Mouse (Mus musculus) hindbrain, embryonic 11.5 days (tissue): Measurements from ENCODE around the gene Rab27a. TPM values are rescaled to one million over a fixed set of nuclear protein-coding genes. Genes with fewer than 3 reads are reported as not detected.
A peak's percentile ranks its signal among the peaks of the same experiment; 100 is the strongest.

Experiments
- ATAC-seq: fragments of 200-750 bp; cut with Nextera tagmentation; 2 replicates; pipeline ENCODE4 v1.8.0; 2017; ENCODE audit warnings: mild to moderate bottlenecking, moderate TSS enrichment, moderate library complexity; ENCODE audit not compliant: low FRiP score
- DNase-seq: peaks from one replicate; pipeline ENCODE4 v3.0.0-alpha.2; 2015; ENCODE audit warnings: low spot score
- H3K27ac ChIP-seq: fragments of 300-500 bp; sonication (generic); 2 replicates; pipeline ENCODE4 v1.5.1; 2014; ENCODE audit warnings: mild to moderate bottlenecking, low read depth, low read length
- H3K27me3 ChIP-seq: fragments of 300-500 bp; sonication (generic); 2 replicates; pipeline ENCODE4 v1.6.1; 2014; ENCODE audit warnings: mild to moderate bottlenecking, low read length, moderate library complexity, mixed read lengths; ENCODE audit not compliant: control insufficient read depth, insufficient read depth
- H3K36me3 ChIP-seq: fragments of 300-500 bp; sonication (generic); 2 replicates; pipeline ENCODE4 v1.6.1; 2014; ENCODE audit warnings: mild to moderate bottlenecking, low read length, moderate library complexity, mixed read lengths; ENCODE audit not compliant: control insufficient read depth, insufficient read depth
- H3K4me1 ChIP-seq: fragments of 300-500 bp; sonication (generic); replicated peaks from 2 replicates; pipeline ENCODE4 v1.6.1; 2014; ENCODE audit warnings: low read length, mixed read lengths; ENCODE audit not compliant: control insufficient read depth, insufficient read depth
- H3K4me2 ChIP-seq: fragments of 300-500 bp; sonication (generic); replicated peaks from 2 replicates; pipeline ENCODE4 v1.6.1; 2014; ENCODE audit warnings: mild to moderate bottlenecking, low read depth, low read length
- H3K4me3 ChIP-seq: fragments of 300-500 bp; sonication (generic); 2 replicates; pipeline ENCODE4 v1.5.1; 2014; ENCODE audit warnings: low read depth, low read length
- H3K9ac ChIP-seq: fragments of 300-500 bp; sonication (generic); 2 replicates; pipeline ENCODE4 v1.6.1; 2014; ENCODE audit warnings: low read depth, low read length
- H3K9me3 ChIP-seq: fragments of 300-500 bp; sonication (generic); 2 replicates; pipeline ENCODE4 v1.6.1; 2016; ENCODE audit warnings: low read length; ENCODE audit not compliant: control insufficient read depth
- WGBS: fragments of 180-500 bp; shearing (Covaris S2); extraction: QIAGEN DNeasy Blood & Tissue Kit; methylation state at CpG from one replicate; pipeline ENCODE4 v1.1.7; 2014; 5-methylcytosine and 5-hydroxymethylcytosine counted together
- polyA plus RNA-seq: library from polyadenylated mRNA; unstranded; fragments of >200 nt; fragmentation: Nextera tagmentation; extraction: Ambion mirVana; gene quantifications from 2 replicates; pipeline ENCODE4 v1.2.1, GENCODE M21; 2014

The Rab27a gene
- polyA plus RNA-seq, 1 experiment from 2014 or later: 1.1 TPM

DNA sequence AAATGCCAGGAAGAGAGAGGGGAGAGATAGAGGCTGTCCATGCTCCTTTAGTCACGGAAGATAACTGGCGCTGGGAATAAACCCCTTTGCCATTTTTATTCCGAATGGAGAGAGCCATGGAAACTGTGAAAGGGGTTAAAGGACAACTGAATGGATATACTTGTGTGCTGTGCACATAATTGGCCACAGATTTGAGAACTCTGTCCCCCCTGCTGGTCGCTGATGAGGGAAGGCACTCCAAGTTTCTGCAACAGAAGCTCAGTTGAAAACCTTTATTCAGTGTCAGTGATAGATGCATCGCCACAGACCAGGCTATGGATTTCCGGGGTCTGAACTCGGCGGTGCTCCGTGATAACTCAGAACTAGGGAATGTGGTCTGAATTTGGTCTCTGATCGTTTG, 45.5 kb downstream of the Rab27a start:
- H3K27me3 ChIP-seq: no peaks in the 10 kb centered on the region
- DNase-seq: no peak
- 80% methylated on average over 10 of the region's 10 CpGs for WGBS
- H3K9me3 ChIP-seq: no peaks in the 10 kb centered on the region
- H3K4me3 ChIP-seq: no peak overlapping the region
- H3K4me2 ChIP-seq: no peak overlapping the region
- no peaks in the 10 kb centered on the region for H3K4me1 ChIP-seq
- no peak overlapping the region for H3K9ac ChIP-seq
- no peak for ATAC-seq
- no peak overlapping the region for H3K27ac ChIP-seq
- no peaks in the 10 kb centered on the region for H3K36me3 ChIP-seq

DNA sequence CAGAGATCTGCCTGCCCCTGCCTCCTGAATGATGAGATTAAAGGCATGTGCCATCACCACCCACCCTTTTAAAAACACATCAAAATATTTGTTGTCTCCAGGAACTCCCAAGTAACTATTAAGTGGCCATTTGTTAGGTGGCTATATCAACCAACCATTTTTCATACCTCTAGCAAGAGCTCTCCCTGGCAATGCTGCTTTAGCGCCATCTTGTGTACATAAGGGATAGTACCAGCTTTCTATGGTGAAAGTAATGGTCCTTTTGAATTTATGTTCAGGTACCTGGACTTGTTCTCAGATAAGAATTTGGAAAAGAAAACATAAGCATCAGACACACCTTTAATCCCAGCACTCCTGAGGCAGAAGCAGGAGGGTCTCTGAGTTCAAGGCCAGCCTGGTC, 47.1 kb downstream of the Rab27a start:
- no peak for ATAC-seq
- peak; percentile 71 for DNase-seq
- H3K4me1 ChIP-seq: no peaks in the 10 kb centered on the region

DNA sequence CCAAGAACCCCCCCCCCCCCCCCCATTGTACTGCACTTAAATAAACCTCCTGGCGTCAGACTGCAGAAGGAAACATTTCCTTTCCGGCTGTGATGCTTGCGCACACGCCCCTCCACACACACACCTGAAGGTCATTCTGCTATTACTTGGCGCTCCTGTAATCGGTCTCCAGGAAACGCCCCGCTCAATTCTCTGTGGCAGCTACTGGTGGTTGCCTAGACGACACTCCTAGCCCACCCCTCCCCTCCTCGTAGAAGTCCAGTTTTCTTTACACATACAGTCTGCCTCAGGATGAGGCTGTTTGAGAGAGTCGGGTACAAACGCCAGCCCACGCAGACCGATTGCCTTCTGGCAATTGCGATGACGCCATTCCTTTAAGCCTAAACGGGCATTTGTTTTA, 49.9 kb downstream of the Rab27a start:
- peak; percentile 38; the same call in 1 of the 2 replicates for ATAC-seq
- Histone ChIP-seq H3K36me3 (no peaks in the 10 kb centered on the region), H3K9me3 (no peaks in the 10 kb centered on the region), H3K27me3 (no peaks in the 10 kb centered on the region), H3K27ac (no peak overlapping the region), H3K9ac (no peak overlapping the region), H3K4me2 (no peak overlapping the region), H3K4me1 (no peaks in the 10 kb centered on the region), H3K4me3 (no peak overlapping the region)
- 56% methylated on average over 17 of the region's 17 CpGs for WGBS
- DNase-seq: peak; percentile 24

More for the DNA sequence above, 47.1 kb downstream of the Rab27a start:
- Histone ChIP-seq H3K27me3 (no peaks in the 10 kb centered on the region), H3K27ac (no peak overlapping the region), H3K9me3 (no peaks in the 10 kb centered on the region), H3K4me3 (no peak overlapping the region), H3K9ac (no peak overlapping the region), H3K4me2 (no peak overlapping the region), H3K36me3 (no peaks in the 10 kb centered on the region)
- WGBS: 0% methylated on average over 1 of the region's 1 CpGs

DNA sequence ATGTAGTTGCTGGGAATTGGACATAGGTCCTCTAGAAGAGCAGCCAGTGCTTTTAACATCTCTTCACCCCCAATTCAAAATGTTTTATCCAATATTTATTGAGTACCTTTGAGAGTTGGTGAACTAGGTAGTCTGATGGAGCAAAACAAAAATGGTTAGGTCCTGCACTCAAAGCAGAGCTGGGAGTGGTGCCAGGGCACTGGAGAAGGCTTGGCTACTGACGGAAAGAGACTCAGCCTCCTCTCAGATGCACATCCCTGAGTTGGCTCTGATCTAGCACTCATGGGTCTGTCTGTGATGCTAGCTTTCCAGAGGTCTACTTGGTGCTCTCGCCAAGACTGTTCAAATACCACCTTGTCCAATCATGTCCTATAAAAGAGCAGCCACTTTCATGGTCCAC, 53.2 kb downstream of the Rab27a start:
- no peak overlapping the region for H3K4me2 ChIP-seq
- DNase-seq (no peak), ATAC-seq (no peak)
- H3K9ac ChIP-seq: no peak overlapping the region
- no peaks in the 10 kb centered on the region for H3K4me1 ChIP-seq
- no peaks in the 10 kb centered on the region for H3K36me3 ChIP-seq
- no peaks in the 10 kb centered on the region for H3K9me3 ChIP-seq
- H3K27me3 ChIP-seq: peaks cover 9% of the 10 kb centered on the region
- H3K4me3 ChIP-seq: no peak overlapping the region
- H3K27ac ChIP-seq: no peak overlapping the region
- 79% methylated on average over 2 of the region's 2 CpGs for WGBS

DNA sequence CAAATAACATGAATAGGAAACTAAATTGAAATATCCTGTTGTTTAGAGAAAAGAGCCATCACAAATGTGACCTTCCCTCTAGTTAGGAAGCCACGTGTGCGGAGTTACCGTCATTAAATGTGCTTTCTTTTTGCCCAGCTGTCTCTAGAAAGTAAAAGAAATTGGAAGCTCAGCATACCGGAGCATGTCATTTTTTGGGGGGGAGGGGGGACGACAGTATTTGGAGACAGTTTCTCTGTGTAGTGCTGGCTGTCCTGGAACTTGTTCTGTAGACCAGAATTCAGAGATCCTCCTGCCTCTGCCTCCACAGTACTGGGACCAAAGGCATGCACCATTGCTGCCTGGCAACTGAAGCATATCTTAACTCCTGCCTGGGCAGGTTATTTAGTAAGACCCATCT, 56.9 kb downstream of the Rab27a start, which contains the start of gene Khdc3:
Gene Khdc3 (plus strand): TSS at position 301 of the 400 bp plus-strand sequence.
- ATAC-seq: no peak
- Histone ChIP-seq H3K4me1 (0 out of 2 replicates have a peak, but pooled peaks cover 4% of the 10 kb centered on the region), H3K4me2 (no peak within 1 kb of the TSS), H3K4me3 (no peak within 1 kb of the TSS), H3K36me3 (no peaks in the 10 kb centered on the region), H3K9ac (no peak within 1 kb of the TSS), H3K27me3 (peaks cover 20% of the 10 kb centered on the region), H3K27ac (no peak within 1 kb of the TSS), H3K9me3 (no peaks in the 10 kb centered on the region)
- DNase-seq: no peak
- 92% methylated on average over 5 of the region's 5 CpGs for WGBS

DNA sequence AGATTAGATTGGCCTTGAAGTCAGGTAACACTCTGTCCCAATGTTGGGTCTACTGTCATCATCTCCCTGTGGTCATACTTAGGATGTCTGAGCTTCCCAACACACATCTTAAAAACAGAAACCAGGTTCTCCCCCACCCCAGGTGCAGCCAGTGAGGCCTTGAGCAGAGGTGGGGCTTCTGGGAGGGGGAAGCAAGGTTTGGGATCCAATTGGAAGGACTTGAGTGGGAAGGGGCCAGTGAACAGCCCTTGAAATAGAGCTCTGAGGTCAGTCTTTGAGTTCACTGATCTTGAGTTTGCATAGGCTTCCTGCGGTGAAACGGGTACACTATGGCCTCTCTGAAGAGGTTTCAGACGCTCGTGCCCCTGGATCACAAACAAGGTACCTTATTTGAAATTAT, 57.5 kb downstream of the Rab27a start, which contains the start of gene Gm20509:
Gene Gm20509 (plus strand): TSS at position 290 of the 400 bp plus-strand sequence.
- DNase-seq (no peak), ATAC-seq (no peak)
- Histone ChIP-seq H3K9ac (peak within 1 kb of the TSS; percentile 35; the same call in 1 of the 2 replicates), H3K27ac (no peak within 1 kb of the TSS), H3K27me3 (peaks cover 20% of the 10 kb centered on the region), H3K9me3 (no peaks in the 10 kb centered on the region), H3K36me3 (no peaks in the 10 kb centered on the region), H3K4me1 (0 out of 2 replicates have a peak, but pooled peaks cover 4% of the 10 kb centered on the region), H3K4me3 (peak within 1 kb of the TSS; percentile 36), H3K4me2 (peak within 1 kb of the TSS; percentile 92)
- 95% methylated on average over 4 of the region's 4 CpGs for WGBS

DNA sequence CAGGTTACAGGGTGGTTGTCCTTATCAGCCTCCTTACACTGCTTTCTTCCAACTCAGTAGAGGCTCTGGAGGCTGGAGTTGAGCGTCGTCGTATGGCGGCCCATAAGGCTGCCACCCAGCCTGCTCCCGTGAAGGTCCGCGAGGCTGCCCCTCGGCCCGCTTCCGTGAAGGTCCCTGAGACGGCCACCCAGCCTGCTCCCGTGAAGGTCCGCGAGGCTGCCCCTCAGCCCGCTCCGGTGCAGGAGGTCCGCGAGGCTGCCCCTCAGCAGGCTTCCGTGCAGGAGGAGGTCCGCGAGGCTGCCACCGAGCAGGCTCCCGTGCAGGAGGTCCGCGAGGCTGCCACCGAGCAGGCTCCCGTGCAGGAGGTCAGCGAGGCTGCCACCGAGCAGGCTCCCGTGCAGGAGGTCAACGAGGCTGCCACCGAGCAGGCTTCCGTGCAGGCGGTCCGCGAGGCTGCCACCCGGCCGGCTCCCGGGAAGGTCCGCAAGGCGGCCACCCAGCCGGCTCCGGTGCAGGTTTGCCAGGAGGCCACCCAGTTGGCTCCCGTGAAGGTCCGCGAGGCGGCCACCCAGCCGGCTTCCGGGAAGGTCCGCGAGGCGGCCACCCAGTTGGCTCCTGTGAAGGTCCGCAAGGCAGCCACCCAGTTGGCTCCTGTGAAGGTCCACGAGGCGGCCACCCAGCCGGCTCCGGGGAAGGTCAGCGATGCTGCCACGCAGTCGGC, 58.7 kb downstream of the Rab27a start:
- Histone ChIP-seq H3K27ac (no peak overlapping the region), H3K36me3 (no peaks in the 10 kb centered on the region), H3K4me3 (peak overlapping the region; percentile 36), H3K9ac (peak overlapping the region; percentile 35; the same call in 1 of the 2 replicates), H3K9me3 (no peaks in the 10 kb centered on the region), H3K27me3 (peaks cover 20% of the 10 kb centered on the region), H3K4me1 (0 out of 2 replicates have a peak, but pooled peaks cover 4% of the 10 kb centered on the region), H3K4me2 (peak overlapping the region; percentile 92)
- 4% methylated on average over 58 of the region's 60 CpGs for WGBS
- ATAC-seq (peak; percentile 51; the same call in 1 of the 2 replicates), DNase-seq (peak; percentile 54)

DNA sequence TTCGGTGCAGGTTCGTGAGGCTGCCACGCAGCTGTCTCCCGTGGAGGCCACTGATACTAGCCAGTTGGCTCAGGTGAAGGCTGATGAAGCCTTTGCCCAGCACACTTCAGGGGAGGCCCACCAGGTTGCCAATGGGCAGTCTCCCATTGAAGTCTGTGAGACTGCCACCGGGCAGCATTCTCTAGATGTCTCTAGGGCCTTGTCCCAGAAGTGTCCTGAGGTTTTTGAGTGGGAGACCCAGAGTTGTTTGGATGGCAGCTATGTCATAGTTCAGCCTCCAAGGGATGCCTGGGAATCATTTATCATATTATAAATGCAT, 59.2 kb downstream of the Rab27a start:
- no peak overlapping the region for H3K9ac ChIP-seq
- peaks cover 20% of the 10 kb centered on the region for H3K27me3 ChIP-seq

DNA sequence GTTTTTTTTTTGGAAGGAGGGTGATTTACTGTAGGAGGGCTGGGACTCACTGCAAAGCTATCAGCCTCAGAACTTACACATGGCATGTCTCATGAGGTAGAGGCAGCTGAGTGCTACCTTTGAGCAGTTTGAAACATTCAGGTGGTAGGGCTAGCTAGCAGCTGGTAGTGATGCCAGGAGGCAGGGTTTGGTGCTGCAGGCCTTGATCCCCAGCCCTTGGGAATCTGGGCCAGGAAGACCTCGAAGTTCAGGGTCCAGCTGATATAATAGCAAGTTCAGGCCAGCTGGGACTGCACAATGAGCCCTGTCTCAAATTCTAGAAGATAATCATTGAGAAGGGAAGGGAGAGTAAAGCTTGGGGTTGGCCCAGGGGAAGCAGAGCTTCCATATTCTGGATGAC, 60.5 kb downstream of the Rab27a start:
- no peaks in the 10 kb centered on the region for H3K36me3 ChIP-seq
- DNase-seq: no peak
- peaks cover 20% of the 10 kb centered on the region for H3K27me3 ChIP-seq
- 65% methylated on average over 1 of the region's 1 CpGs for WGBS
- no peaks in the 10 kb centered on the region for H3K9me3 ChIP-seq
- ATAC-seq: no peak
- H3K4me3 ChIP-seq: no peak overlapping the region
- H3K9ac ChIP-seq: no peak overlapping the region
- 0 out of 2 replicates have a peak, but pooled peaks cover 4% of the 10 kb centered on the region for H3K4me1 ChIP-seq
- no peak overlapping the region for H3K27ac ChIP-seq
- no peak overlapping the region for H3K4me2 ChIP-seq

More for the DNA sequence above, 59.2 kb downstream of the Rab27a start:
- 45% methylated on average over 5 of the region's 5 CpGs for WGBS
- H3K27ac ChIP-seq: no peak overlapping the region
- 0 out of 2 replicates have a peak, but pooled peaks cover 4% of the 10 kb centered on the region for H3K4me1 ChIP-seq
- H3K9me3 ChIP-seq: no peaks in the 10 kb centered on the region
- H3K36me3 ChIP-seq: no peaks in the 10 kb centered on the region
- H3K4me3 ChIP-seq: peak overlapping the region; percentile 36
- H3K4me2 ChIP-seq: peak overlapping the region; percentile 92
- ATAC-seq (no peak), DNase-seq (no peak)
